Comparison of ENCODE assay signal across 23 mouse cellular contexts in the genomic region with DNA sequence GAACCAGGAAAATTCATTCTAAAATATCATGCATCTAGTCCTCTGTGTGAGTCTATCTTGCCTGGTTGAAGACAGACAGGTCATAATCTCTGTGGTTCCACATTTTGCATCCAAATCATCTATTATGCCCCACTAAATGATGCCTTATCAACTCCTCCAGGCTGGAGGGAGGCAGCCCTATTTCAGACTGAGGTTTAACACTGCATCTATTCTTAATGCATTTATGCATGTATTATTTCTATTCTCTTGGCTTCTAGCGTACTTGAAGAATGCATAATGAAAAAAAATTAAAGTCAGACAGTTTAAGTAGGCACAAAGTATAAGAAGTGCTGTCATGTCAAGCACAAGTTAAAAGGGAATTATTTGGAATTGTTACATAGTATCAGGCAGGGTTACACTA.
"Had no signal": no experiment of that assay in that cellular context is flagged by ENCODE, and none has a peak within 500 bp of the region (broad histone marks: within the 10 kb centered on the region; RNA-seq: fewer than 3 reads in every experiment).

No protein-coding gene starts in this region.

- H3K4me1 ChIP-seq: kidney, embryonic 15.5 days; limb, embryonic 12.5 days; limb, embryonic 15.5 days; neural tube, embryonic 12.5 days; neural tube, embryonic 15.5 days; stomach, embryonic 15.5 days had no signal

- DNase-seq: kidney, adult 11 months; kidney, adult 8-10 months; kidney, postnatal 10 days; kidney, postnatal 36 days; layer of hippocampus, postnatal 36 days; left cerebral cortex, postnatal 4 days; liver, postnatal 0 days; lung, embryonic 14.5 days; right cerebral cortex, adult 18-20 months; right cerebral cortex, postnatal 14 days; spleen, adult 18-20 months; thymus, adult 18-20 months; thymus, postnatal 36 days had no signal

- ATAC-seq: liver, postnatal 0 days; lung, postnatal 0 days had no signal

- H3K9me3 ChIP-seq: kidney, embryonic 15.5 days; limb, embryonic 12.5 days; limb, embryonic 15.5 days; neural tube, embryonic 12.5 days; neural tube, embryonic 15.5 days; stomach, embryonic 15.5 days had no signal

- H3K9ac ChIP-seq: kidney, embryonic 15.5 days; limb, embryonic 12.5 days; limb, embryonic 15.5 days; liver, embryonic 14.5 days; liver, postnatal 0 days; lung, embryonic 14.5 days; neural tube, embryonic 12.5 days; neural tube, embryonic 15.5 days; stomach, embryonic 15.5 days had no signal

- H3K27ac ChIP-seq: kidney, embryonic 15.5 days; limb, embryonic 12.5 days; limb, embryonic 15.5 days; liver, embryonic 14.5 days; macrophage; neural tube, embryonic 12.5 days; neural tube, embryonic 15.5 days; stomach, embryonic 15.5 days had no signal

- H3K4me3 ChIP-seq: kidney, embryonic 15.5 days; limb, embryonic 12.5 days; limb, embryonic 15.5 days; neural tube, embryonic 12.5 days; neural tube, embryonic 15.5 days; stomach, embryonic 15.5 days had no signal

- H3K36me3 ChIP-seq: kidney, embryonic 15.5 days; limb, embryonic 12.5 days; limb, embryonic 15.5 days; neural tube, embryonic 12.5 days; neural tube, embryonic 15.5 days; stomach, embryonic 15.5 days had no signal

- H3K4me2 ChIP-seq: kidney, embryonic 15.5 days; limb, embryonic 12.5 days; limb, embryonic 15.5 days; liver, embryonic 11.5 days; lung, embryonic 14.5 days; neural tube, embryonic 12.5 days; neural tube, embryonic 15.5 days; stomach, embryonic 15.5 days had no signal

- H3K27me3 ChIP-seq: kidney, embryonic 15.5 days; limb, embryonic 12.5 days; limb, embryonic 15.5 days; neural tube, embryonic 12.5 days; neural tube, embryonic 15.5 days; stomach, embryonic 15.5 days had no signal
